Mouse (Mus musculus) limb, embryonic 10.5 days (tissue): ENCODE results near the gene Aak1. TPM values are rescaled to one million over a fixed set of nuclear protein-coding genes. Genes with fewer than 3 reads are reported as not detected.
"Not testable (repeated sequence)": the region's sequence is repeated elsewhere in the genome, so short reads cannot be mapped to it uniquely, and the experiment has no call there.

ENCODE experiments used
- DNase-seq: peaks from one replicate; pipeline ENCODE4 v3.0.0-alpha.2; 2017; ENCODE audit warnings: low spot score
- H3K27ac ChIP-seq: fragments of 300-500 bp; sonication (generic); 2 replicates; pipeline ENCODE4 v1.5.1; 2016; ENCODE audit warnings: mild to moderate bottlenecking
- H3K27me3 ChIP-seq: fragments of 300-500 bp; sonication (generic); 2 replicates; pipeline ENCODE4 v1.6.1; 2016; ENCODE audit warnings: low read depth, mild to moderate bottlenecking; ENCODE audit not compliant: poor library complexity, severe bottlenecking
- H3K36me3 ChIP-seq: fragments of 300-500 bp; sonication (generic); 2 replicates; pipeline ENCODE4 v1.6.1; 2016; ENCODE audit warnings: mild to moderate bottlenecking, moderate library complexity
- H3K4me1 ChIP-seq: fragments of 300-500 bp; sonication (generic); 2 replicates; pipeline ENCODE4 v1.6.1; 2016
- H3K4me3 ChIP-seq: fragments of 300-500 bp; sonication (generic); 2 replicates; pipeline ENCODE4 v1.5.1; 2016; ENCODE audit warnings: mild to moderate bottlenecking, moderate library complexity
- H3K9me3 ChIP-seq: fragments of 300-500 bp; sonication (generic); replicated peaks from 2 replicates; pipeline ENCODE4 v1.6.1; 2016; ENCODE audit warnings: mild to moderate bottlenecking
- WGBS: fragments of 180-500 bp; shearing (Covaris S2); methylation state at CpG from one replicate; pipeline ENCODE4 v1.1.7; 2016; 5-methylcytosine and 5-hydroxymethylcytosine counted together
- polyA plus RNA-seq: library from polyadenylated mRNA; unstranded; fragments of >200 nt; fragmentation: Nextera tagmentation; extraction: Ambion mirVana; gene quantifications from 2 replicates; pipeline ENCODE4 v1.2.1, GENCODE M21; 2016

Aak1 gene
- polyA plus RNA-seq, 1 experiment from 2014 or later: 13.3 TPM

- Histone ChIP-seq H3K4me3 (no peak overlapping the region), H3K9me3 (no peaks in the 10 kb centered on the region), H3K4me1 (no peaks in the 10 kb centered on the region), H3K27ac (no peak overlapping the region), H3K27me3 (no peaks in the 10 kb centered on the region), H3K36me3 (peaks cover 64% of the 10 kb centered on the region)
- DNase-seq: no peak
Measured at GRCm38 (mm10) chr6:87028881-87029280, 179.6 kb downstream of the Aak1 start.

DNA sequence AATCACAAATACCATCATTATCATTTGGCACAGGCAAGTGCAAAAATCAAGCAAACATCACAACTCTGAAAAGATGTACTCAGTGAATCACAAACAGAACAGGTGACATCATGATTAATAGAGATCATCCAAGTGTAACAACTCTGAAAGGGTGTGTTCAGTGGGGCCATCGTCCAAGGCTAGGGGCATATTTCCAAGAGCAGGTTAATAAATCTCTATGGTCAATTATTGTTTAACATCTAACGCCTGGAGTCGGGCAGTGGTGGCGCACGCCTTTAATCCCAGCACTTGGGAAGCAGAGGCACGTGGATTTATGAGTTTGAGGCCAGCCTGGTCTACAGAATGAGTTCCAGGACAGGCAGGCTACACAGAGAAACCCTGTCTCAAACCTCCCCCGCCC is 182.0 kb downstream of the Aak1 start:
- not testable (repeated sequence) for H3K4me3 ChIP-seq, H3K9me3 ChIP-seq, H3K27me3 ChIP-seq, H3K4me1 ChIP-seq, H3K27ac ChIP-seq, DNase-seq
- 80% methylated on average over 7 of the region's 7 CpGs for WGBS
- H3K36me3 ChIP-seq: peaks cover 42% of the 10 kb centered on the region

DNA sequence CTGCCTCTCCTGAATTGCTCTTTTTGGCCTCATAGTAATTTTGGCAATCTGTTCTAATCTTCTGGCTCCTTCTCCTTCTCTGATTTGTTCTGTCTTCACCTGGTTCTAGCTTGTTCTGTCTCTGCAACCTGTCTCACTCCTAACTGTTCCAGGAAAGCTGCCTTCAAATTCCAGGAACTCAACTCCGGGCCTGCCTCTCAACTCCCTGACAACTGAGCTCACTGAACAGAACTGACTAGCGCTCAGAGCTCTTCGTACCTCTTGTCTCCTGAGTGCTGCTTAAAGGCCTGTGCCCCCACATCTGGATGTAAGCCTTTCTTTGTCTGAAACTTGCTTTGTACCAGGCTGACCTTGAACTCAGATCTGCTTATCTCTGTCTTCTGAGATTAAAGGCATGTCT is 183.1 kb downstream of the Aak1 start:
- Histone ChIP-seq H3K9me3 (no peaks in the 10 kb centered on the region), H3K4me3 (no peak overlapping the region), H3K27me3 (no peaks in the 10 kb centered on the region), H3K36me3 (peaks cover 33% of the 10 kb centered on the region), H3K4me1 (no peaks in the 10 kb centered on the region), H3K27ac (no peak overlapping the region)
- no peak for DNase-seq
- WGBS: 89% methylated on average over 3 of the region's 3 CpGs

DNA sequence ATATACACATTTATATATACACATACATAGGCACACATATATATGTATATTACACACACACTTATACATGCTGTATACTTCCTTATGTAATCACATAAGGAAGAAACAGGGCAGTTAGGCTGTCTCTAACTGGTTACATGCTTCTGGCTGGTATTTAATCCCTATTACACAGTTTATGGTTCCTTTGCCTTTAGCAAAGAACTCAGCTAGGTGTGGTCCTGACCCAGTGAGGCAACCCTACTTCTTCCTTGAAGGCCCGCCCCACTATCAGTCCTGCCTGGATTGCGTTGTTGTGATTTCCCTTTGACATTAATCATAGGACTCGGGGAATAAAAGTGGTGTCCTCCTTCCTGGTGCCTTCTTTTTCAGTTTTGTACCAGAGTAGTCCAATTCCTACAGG is 185.1 kb downstream of the Aak1 start:
- Histone ChIP-seq H3K36me3 (peaks cover 15% of the 10 kb centered on the region), H3K27me3 (no peaks in the 10 kb centered on the region), H3K27ac (no peak overlapping the region), H3K9me3 (no peaks in the 10 kb centered on the region), H3K4me1 (no peaks in the 10 kb centered on the region), H3K4me3 (no peak overlapping the region)
- DNase-seq: no peak
- 85% methylated on average over 3 of the region's 3 CpGs for WGBS

GRCm38 (mm10) chr6:87037826-87038620 is 188.7 kb downstream of the Aak1 start:
- H3K27ac ChIP-seq: no peak overlapping the region
- H3K27me3 ChIP-seq: no peaks in the 10 kb centered on the region
- 90% methylated on average over 10 of the region's 10 CpGs for WGBS
- no peak overlapping the region for H3K4me3 ChIP-seq
- H3K9me3 ChIP-seq: no peaks in the 10 kb centered on the region
- no peaks in the 10 kb centered on the region for H3K36me3 ChIP-seq
- no peak for DNase-seq
- H3K4me1 ChIP-seq: no peaks in the 10 kb centered on the region

- Histone ChIP-seq H3K9me3 (no peaks in the 10 kb centered on the region), H3K27ac (no peak overlapping the region), H3K27me3 (no peaks in the 10 kb centered on the region), H3K36me3 (no peaks in the 10 kb centered on the region), H3K4me1 (peaks cover 9% of the 10 kb centered on the region), H3K4me3 (no peak overlapping the region)
- WGBS: 90% methylated on average over 8 of the region's 8 CpGs
- DNase-seq: no peak
Measured at GRCm38 (mm10) chr6:87039161-87039560, 189.8 kb downstream of the Aak1 start.

DNA sequence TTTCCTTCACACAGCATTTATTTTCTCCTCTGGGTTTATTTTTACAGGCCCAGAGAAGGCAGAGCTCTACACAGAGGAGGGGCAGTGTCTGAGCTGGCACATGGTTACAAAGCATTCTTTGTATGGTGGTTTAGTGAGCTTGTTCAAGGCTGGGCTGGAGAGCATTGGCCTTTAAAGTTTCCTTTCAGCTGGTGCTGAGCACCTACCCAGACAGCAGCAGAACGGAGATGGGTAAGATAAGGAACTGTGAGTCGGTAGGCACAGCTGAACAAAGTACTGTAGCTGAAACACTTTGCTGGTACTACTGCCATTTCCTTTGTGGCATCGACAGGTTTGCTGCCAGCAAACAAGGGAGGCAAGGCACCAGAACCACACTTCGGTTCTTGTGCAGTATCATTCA is 191.7 kb downstream of the Aak1 start:
- 92% methylated on average over 4 of the region's 4 CpGs for WGBS
- Histone ChIP-seq H3K4me3 (no peak overlapping the region), H3K4me1 (peaks cover 9% of the 10 kb centered on the region), H3K36me3 (no peaks in the 10 kb centered on the region), H3K27me3 (no peaks in the 10 kb centered on the region), H3K27ac (peak overlapping the region; percentile 42), H3K9me3 (no peaks in the 10 kb centered on the region)
- DNase-seq: no peak

GRCm38 (mm10) chr6:87041431-87041830 is 192.1 kb downstream of the Aak1 start:
- no peaks in the 10 kb centered on the region for H3K9me3 ChIP-seq
- peak overlapping the region; percentile 94 for H3K4me3 ChIP-seq
- H3K27me3 ChIP-seq: no peaks in the 10 kb centered on the region
- 90% methylated on average over 7 of the region's 7 CpGs for WGBS
- H3K36me3 ChIP-seq: no peaks in the 10 kb centered on the region
- peaks cover 9% of the 10 kb centered on the region for H3K4me1 ChIP-seq
- DNase-seq: no peak
- peak overlapping the region; percentile 97 for H3K27ac ChIP-seq

- H3K36me3 ChIP-seq: no peaks in the 10 kb centered on the region
- under 1% methylated on average over 11 of the region's 11 CpGs for WGBS
- H3K4me3 ChIP-seq: peak overlapping the region; percentile 94
- peaks cover 9% of the 10 kb centered on the region for H3K4me1 ChIP-seq
- peak overlapping the region; percentile 97 for H3K27ac ChIP-seq
- no peaks in the 10 kb centered on the region for H3K9me3 ChIP-seq
- DNase-seq: no peak
- no peaks in the 10 kb centered on the region for H3K27me3 ChIP-seq
Measured at GRCm38 (mm10) chr6:87042004-87042336, 192.7 kb downstream of the Aak1 start.

- peak; percentile 93 for DNase-seq
- peaks cover 6% of the 10 kb centered on the region for H3K36me3 ChIP-seq
- no peaks in the 10 kb centered on the region for H3K9me3 ChIP-seq
- H3K27ac ChIP-seq: peak within 1 kb of the TSS; percentile 97
- under 1% methylated on average over 68 of the region's 68 CpGs for WGBS
- peaks cover 9% of the 10 kb centered on the region for H3K4me1 ChIP-seq
- H3K27me3 ChIP-seq: no peaks in the 10 kb centered on the region
- H3K4me3 ChIP-seq: peak within 1 kb of the TSS; percentile 94
Measured at GRCm38 (mm10) chr6:87042337-87043130, 193.2 kb downstream of the Aak1 start, which contains the start of gene Gfpt1. Gfpt1 (plus strand) TSS chr6:87042846.

GRCm38 (mm10) chr6:87043131-87043516 is 193.8 kb downstream of the Aak1 start:
- H3K4me1 ChIP-seq: peaks cover 9% of the 10 kb centered on the region
- WGBS: under 1% methylated on average over 9 of the region's 9 CpGs
- peak overlapping the region; percentile 97 for H3K27ac ChIP-seq
- no peaks in the 10 kb centered on the region for H3K9me3 ChIP-seq
- DNase-seq: no peak
- H3K27me3 ChIP-seq: no peaks in the 10 kb centered on the region
- peaks cover 11% of the 10 kb centered on the region for H3K36me3 ChIP-seq
- peak overlapping the region; percentile 94 for H3K4me3 ChIP-seq

- 94% methylated on average over 2 of the region's 2 CpGs for WGBS
Measured at GRCm38 (mm10) chr6:87044895-87045294, 195.6 kb downstream of the Aak1 start.

DNA sequence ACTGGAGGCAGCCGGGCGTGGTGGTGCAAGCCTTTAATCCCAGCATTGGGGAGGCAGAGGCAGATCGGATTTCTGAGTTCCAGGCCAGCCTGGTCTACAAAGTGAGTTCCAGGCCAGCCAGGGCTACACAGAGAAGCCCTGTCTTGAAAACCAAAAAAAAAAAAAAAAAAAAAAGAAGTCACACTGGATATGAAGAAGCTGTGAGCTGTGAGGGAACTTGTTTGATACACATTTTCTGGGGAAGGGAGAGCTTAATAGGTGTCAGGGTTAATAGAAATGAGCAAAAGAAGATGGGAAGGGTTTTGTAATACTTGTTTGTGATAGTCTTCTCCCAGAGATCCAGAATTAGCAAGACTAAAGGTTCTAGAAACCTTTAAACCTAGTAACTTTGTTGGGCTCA is 196.2 kb downstream of the Aak1 start:
- Histone ChIP-seq H3K4me1 (peaks cover 9% of the 10 kb centered on the region), H3K36me3 (peaks cover 28% of the 10 kb centered on the region), H3K4me3 (no peak overlapping the region), H3K27ac (no peak overlapping the region), H3K27me3 (no peaks in the 10 kb centered on the region), H3K9me3 (no peaks in the 10 kb centered on the region)
- 74% methylated on average over 3 of the region's 3 CpGs for WGBS
- no peak for DNase-seq

More at GRCm38 (mm10) chr6:87044895-87045294, 195.6 kb downstream of the Aak1 start:
- no peaks in the 10 kb centered on the region for H3K9me3 ChIP-seq
- no peak overlapping the region for H3K27ac ChIP-seq
- no peaks in the 10 kb centered on the region for H3K27me3 ChIP-seq
- H3K36me3 ChIP-seq: peaks cover 28% of the 10 kb centered on the region
- peaks cover 9% of the 10 kb centered on the region for H3K4me1 ChIP-seq
- no peak for DNase-seq
- no peak overlapping the region for H3K4me3 ChIP-seq
